Mouse (Mus musculus) E14TG2a.4 (cell line): ENCODE data around the gene Nelfa.

Source experiments
- CTCF ChIP-seq: conservative IDR thresholded peaks from 2 replicates; pipeline ENCODE4 v1.5.1; 2014; ENCODE audit warnings: low read length
- NANOG ChIP-seq: IDR thresholded peaks from 2 replicates; pipeline ENCODE4 v1.6.1; 2014; ENCODE audit warnings: borderline replicate concordance, low read length, mixed read lengths
- POU5F1 ChIP-seq: IDR thresholded peaks from 2 replicates; pipeline ENCODE4 v1.6.1; 2014; ENCODE audit warnings: low read length, borderline replicate concordance

- no peak for TF ChIP-seq NANOG
- TF ChIP-seq CTCF = no peak
- no peak for TF ChIP-seq POU5F1
These were observed 41.1 kb downstream of the Nelfa start for GRCm38 (mm10) chr5:33895116-33895515.
